Mouse (Mus musculus) kidney, postnatal 10 days (tissue): ENCODE measurements around the gene Endov.

Source experiments
- DNase-seq: peaks from one replicate; pipeline ENCODE4 v3.0.0; 2021; ENCODE audit warnings: mixed read lengths

The Endov gene

DNA sequence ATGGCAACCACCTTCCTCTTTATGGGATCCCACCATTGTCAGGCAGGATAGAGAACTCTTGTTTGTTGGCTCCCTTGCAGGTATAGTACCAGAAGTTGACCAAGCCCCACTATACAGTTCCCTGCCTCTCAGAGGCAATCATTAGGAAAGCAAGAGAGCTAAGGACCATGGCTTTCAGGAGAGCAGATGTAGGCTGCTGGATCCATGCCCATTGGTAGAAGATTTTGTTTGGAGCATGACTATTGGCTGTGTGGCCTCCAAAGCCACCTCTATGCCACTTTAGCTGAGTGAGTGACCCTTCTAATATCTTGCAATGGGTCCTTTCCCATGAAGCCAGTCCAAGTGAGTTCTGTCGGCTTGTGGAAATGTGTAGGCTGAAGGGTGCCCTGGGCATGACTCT, 28.2 kb downstream of the Endov start:
- DNase-seq: no peak

DNA sequence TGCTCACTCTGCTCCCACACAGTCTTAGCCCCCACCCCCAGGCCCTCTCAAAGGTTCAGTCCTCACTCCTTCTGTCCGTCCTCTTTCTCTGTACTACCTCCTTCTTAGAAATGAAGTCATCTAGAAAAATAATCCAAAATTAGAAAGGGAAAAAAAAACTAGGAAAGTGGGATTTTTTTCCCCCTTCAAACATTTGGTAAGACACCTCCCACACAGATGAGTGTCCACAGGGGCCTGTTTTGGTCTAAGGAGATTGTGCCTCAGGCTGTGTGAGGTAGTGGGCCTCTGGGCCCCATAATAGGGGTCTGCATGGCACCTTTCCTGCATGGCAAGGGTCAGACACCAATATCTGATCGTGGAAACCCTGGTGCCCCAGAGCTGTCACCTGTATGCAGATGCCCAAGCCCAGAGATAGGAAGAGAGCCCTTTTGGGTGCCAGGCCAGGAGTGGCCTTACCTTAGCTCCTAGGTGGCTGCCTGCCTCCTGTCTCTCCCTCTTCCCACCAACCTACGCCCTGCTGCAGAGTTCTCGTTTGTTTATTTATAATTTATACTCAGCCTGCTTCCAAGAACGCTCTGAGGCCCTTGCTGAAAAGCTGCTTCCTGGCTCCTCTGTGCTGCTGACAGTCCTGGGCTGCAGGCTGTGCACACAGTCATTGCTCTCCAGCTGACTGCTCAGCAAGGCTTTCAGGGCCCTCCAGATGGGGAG, 29.0 kb downstream of the Endov start:
- no peak for DNase-seq

DNA sequence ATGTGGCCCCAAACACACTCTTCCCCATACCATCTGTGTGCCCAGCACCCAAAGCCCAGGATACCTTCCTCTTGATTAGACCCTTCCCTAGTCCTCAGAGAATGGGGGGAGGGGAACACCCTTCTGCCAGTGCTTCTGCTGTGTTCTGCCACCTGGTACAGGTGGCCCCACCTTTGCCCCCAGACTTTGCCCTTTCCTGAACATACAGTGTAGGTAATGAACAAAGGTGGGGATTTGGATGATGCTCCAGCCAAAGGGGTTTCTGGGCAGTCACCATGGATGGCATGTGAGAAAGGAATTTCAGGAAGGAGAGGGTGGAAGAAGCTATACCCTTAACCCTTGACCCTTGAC, 29.5 kb downstream of the Endov start:
- no peak for DNase-seq

DNA sequence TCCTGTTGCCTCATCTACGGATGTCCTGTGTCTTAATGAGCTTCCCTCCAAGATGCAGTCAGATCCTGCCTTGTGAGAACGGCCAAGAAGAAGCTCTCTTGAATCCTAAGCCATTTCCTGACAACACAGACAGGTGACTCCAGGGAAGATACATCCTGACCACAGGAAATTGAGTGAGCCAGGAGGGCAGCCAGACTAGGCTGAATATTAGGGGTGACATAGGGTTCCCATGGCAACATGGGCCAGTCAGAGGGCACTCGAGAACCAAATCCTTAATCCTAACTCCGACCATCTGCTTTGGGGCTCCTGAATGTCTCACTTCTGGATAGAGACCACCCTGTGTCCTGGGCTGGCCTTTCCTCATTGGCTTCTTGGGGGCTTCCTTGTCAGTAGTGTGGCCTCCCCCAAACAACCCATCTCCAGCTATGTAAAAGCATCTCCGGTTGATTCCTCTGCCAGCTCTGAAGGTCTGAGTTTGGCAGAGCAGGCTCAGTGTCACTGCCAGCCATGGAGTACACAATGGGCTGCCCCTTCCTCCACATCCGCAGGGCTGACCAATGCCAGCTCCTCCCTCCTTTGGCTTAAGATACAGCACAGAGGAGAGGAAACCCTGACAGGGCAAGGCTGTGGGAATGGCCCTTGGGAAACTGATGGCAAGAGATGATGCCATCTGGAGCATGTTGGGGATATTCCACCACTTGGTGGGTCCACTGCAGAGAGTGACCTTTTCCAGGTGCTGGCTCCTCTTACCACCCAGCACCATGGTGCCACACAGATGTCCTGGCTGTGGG, 31.0 kb downstream of the Endov start:
- DNase-seq: no peak

DNA sequence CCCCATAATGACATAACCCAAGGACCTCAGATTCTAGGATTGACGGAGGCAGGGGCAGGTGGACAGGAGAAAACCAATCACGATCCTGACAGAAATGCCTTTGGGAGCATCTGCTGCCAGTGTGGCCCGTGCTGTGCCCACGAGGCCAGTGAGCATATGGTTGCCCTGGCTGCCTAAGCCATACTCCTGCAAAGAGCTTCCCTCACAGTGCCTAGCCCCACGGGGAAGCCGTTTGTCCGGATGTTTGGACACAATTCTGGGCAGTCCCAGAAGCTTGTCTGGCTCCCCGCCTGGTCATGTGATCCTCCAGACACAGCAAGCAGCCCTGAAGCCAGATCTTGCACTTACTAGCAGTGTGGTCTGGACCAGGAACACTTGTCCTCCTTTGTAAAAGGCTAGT, 31.6 kb downstream of the Endov start:
- DNase-seq: peak; percentile 52

DNA sequence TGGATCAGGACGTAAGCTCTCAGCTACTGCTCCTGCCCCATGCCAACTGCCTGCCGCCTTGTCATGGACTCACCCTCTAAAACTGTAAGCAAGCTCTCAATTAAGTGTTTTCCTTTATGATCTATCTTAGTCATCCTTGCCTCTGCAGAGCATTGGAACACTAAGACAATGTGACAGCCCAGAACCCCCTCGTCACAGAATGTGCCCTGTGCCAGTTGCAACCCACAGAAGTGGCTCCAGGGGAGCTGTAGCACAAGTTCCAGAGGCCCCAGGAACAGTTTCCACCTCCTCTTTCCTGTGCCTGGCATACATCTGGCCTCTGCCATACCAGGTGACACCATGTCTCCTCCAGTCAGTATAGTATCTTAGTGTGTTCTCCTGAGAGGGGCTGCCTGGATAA, 32.2 kb downstream of the Endov start:
- no peak for DNase-seq

DNA sequence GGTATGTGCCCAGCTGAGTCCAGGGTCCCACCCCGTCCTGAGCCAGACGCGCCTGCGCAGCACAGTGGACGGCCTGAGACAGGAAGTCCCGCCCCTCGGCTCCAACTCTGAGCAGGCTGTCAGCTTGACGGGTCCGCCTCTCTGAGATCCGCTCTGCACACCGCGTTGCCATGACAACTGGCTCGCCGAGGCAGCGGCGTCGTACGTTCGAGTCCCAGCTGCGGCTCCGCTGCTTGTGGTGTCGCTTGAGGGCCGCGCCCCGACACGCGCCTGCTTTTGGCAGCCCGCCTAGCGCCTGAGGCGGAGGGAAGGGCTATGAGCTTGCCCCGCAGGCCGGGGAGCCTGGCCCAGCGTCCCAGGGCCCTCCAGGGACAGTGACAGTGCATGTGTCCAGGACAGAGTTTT, 33.4 kb downstream of the Endov start:
- DNase-seq: peak; percentile 94

DNA sequence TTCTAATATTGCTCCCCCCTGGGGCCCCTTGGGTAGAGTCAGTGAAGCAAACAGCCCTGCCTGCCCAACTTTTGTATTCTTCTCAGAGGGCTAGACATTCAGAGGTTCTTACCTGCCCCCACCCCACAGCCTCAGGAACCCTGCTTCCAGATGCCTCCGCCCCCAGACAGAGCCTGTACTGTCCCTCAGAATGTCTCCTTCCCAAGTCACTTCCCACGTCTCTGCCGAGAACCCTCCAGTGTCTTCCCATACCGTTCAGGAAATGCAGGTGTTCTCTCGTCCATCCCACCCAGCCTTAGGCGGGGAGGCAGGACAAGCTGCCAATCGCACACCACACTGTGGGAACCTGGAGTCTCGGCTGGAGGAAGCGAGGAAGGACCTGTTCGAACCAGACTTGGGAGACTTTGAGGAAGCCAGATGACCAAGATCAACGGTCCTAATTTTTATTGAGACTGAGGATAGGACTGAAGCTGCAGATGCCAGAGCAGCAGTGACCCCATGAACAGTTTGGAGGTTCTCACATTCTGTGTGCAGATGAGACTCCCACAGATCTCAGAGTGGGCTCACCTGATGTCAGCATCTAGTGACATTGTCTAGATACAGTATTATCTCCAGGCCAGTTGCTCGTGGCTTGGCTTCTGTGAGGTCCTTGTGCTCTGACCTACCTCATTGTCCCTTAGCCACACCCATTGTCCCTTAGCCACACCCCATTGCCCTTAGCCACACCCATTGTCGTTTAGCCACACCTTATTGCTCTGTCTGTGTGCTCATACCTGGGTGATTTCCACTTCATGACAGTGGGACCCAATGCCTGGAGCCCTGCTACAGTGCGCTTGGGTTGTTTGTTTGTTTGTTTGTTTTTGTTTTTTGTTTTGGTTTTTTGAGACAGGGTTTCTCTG, 35.2 kb downstream of the Endov start:
- no peak for DNase-seq

DNA sequence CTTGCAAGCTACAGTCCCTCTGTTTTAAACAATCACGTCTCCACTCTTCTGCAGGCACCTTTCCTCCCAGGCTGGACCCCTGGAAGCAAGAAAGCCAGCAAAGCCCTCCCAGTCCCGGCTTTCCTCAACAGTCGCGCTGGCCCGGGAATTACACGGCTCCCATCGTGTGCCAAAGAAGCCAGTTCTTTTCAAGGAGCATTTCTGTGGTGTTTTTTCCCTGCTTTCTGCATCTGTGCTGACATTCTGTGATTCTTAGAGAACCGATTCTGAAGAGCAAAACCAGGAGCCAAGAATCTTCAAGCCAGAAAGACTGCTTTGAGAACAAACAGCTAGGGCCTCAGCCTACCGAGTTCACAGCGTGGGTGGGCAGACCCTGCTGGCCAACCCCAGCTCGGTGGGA, 37.8 kb downstream of the Endov start:
- no peak for DNase-seq

DNA sequence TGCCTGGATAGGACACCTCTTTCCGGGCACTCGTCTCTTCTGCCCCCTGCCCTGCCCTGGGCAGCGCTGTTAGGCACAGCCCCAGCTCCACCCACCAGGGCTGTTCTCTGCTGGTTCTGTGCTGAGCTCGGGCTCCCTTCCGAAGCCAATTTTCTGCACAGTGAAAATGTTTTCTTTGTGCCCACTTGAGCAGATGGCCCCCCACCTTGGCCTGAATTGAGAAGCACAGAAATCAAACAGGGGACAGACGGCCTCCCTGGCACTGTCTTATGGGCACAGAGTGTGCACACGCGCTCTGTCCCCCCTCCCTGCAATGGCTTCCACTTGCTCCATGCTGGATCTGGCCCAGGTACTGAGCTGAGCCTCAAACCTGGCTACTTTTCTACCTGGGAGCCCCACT, 41.3 kb downstream of the Endov start:
- no peak for DNase-seq

DNA sequence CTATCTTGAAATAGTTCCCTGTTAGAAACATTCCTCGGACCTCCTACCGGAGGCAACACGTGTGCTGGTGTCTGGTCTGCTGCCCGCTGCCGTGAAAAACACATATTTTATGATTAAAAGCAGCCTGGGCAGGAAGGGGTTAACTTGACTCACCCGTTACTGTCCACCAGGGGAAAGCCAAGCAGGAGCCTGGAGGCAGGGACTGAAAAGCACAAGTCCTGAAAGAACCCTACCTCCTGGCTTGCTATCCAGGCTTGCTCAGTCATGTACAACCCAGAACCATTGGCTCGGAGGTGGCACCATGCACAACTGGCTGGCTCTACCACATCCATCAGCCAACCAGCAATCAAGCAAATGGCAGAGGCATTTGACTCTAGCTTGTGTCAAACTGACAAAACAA, 42.6 kb downstream of the Endov start:
- no peak for DNase-seq

DNA sequence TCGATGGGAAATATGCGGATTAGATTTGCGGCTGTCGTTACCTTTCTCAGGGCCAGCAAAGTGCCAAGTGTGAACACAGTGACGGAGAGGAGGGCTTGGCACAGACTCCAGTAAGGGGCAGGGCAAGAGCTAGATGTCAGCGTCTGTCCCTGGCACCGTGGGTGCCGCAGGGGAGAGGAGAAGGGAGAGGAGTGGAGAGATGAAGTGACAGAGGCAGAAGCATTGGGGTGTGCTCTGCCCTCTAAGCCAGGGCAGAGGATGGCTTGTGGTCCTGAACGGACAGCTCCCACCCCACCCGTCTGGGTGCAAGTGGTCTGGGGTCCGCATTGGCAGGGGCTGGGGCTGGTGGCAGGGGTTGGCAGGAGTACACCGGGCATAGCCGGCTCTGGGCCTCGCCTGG, 48.8 kb downstream of the Endov start:
- DNase-seq: no peak

DNA sequence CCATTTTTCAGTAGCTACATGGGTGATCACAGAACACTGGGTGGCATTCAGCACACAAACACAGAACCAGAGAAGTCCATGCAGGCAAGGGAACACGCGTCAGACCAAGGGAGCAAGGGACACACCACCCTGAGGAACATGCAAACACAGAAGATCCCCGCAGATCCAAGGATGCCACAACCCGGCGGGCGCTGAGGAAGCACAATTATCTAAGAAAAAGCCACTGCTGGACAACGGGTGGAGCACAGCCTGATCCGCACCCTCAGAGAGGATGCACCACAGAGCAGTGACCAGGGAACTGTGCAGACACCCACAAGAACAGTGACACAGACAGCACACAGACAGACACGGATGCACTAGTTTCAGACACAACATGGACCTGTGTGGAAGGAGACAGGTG, 49.4 kb downstream of the Endov start:
- no peak for DNase-seq

DNA sequence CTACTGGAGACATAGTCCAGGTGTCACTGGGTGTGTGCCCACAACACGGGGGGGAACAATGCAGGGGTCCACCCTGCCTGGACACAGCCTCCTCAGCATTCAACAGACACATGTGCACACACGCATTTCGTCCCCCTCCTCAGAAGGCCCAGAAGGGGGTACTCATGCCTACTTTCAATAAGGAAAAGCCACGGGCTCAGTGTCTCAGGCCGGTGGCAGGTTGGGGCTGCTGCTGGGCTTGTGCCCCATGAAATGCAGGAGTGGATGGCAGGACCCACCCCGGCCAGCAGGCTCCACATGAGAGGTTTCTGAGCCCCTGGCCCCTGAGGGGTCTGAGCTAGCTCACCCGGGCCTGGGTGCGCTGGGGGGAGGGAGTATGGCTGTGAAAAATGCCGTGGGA, 49.9 kb downstream of the Endov start:
- DNase-seq: no peak

DNA sequence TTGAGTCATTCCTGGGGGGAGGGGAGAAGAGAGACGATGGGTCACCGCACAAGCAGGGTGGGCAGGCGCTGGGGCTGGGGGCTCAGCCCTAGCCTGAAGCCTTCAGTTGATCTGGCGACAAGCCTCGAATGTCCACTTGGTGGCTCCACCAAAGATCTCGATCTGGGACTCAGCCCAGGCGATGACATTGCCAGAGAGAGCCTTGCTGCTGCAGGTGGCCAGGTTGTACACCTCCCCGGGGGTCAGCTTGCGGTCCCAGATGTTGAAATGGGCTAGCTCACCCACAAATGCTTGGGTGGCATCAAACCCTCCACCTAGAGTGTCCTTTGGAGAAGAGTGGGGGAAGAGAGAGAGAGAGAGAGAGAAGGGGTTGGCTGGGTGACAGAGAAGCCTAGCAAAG, 51.2 kb downstream of the Endov start:
- no peak for DNase-seq

DNA sequence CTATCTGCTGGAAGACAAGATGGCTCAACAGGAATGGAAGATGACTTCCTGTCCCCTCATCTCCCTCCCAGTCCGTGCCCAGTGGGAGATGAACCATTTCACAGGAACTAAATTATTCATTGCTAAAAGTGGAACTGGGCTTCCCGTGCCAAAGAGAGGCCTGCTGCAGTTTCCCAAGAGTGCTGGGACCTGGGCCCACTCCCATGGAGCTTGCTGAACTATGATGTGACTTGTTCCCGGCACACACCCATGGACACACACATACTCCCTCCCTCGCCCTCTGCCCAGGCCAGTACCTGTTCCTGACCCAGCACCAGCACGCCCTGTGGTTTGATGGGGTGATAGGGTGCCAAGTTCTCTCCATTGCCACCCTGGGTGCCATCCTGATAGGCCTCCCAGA, 51.7 kb downstream of the Endov start:
- no peak for DNase-seq

DNA sequence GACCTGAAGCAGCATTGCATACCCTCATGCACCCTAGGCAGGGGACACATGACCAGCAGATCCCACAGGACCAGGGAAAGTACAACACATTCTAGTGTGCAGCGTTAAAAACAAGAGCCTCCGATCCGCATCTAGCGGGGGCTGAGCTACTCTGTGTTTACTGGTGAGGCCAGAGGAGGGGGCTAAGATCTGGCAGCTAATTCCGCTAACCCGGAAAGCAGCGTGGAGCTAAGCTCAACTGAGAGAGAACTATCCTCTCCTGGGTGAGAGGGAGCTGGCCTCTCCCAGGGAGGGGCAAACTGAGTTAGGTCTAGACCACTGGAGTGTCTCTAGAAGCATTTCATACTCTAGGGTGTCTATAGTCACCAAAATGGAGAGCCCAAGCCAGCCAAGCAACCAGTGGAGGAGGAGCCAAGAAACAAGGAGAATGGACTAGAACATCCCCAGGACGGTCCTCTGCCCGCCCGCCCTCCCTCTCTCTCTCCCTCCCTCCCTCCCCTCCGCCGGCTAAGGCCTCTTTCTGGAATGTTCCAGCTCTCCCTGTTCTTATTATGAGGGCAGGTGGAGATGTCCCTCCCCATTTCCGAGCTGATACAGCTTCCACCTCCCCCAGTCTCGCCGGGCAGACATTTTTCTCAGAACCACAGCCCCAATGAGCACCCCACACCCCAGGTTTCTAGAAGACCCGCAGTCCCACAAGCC, 52.8 kb downstream of the Endov start:
- no peak for DNase-seq

DNA sequence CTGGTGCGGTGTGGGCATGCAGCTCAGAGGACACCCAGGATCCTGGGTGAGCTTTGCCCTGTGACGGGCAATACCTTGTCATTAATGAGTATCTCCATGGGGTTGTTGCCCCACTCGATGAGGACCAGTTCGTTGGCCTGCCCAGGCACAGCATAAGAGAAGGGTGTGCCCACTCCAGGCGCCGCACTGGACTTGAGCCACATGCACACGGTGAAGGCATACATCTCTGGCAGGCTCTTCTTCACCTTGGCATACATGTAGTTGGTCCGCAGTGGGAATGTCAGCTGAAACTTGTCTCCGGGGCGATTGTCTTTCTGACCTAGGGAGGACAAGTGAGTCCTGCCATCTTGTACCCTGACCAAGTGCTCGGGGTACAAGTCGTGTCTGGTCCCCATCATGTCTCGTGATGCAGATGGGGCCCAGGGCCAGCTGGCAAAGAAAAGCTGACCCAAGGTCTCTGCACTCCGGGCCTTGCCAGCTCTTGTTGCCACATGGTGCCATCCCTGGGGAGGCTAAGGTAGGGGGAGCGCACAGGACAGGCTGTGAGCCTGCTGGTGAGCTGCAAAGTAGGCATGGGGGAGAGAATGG, 53.5 kb downstream of the Endov start:
- DNase-seq: no peak

DNA sequence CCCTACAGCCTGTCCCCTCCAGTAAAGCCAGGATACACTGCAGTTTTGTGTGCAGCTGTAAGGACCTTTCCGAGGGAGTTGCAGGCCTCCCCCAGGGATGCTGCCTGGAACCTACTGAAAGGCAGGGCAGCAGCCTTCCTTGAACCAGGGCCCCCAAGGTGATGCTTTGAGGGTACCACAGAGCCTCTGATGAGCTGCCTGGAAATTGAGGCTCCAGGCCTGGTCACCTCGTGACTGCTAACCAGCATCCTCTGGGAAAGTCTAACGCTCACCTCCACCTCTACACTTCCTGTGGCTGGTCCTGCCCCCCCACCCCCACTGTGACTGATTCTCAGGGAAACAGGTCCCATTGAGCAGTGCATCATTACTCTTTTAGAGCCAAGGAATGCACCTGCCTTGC, 54.1 kb downstream of the Endov start:
- no peak for DNase-seq

DNA sequence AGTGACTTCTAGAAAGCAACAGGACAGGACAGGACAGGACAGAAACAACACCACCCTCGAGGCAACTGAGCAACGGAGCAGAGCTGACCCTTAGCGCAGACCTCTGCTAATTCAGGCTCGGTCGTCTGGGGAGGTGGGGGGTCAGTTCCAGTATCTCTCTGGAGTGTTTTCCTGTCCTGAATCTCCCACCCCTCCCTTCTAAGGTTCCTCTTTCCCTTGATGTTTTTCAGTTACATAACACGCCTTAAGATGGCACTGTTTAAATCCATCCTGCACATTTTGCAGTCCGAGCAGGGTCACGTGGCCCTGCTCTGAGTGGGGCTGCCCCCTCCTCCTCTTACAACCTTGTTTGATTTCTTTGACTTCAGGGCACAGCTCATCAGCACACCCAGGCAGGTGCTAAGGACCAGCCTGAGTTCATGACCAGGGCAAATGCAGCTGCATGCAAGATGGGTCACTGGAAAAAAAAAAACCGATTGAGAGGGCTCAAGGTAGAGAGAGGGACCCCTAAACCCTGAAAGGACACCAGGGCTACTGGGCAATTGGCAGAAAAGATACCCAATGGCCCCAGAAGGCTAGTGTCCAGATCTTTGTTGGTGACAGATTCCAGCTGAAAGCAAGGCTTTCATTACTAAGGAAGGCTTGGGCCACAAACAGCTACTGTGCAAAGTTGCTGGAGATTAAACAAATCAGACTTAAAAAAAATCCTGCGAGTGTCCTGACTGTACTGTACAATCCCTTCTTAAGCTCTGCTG, 54.8 kb downstream of the Endov start:
- DNase-seq: no peak

DNA sequence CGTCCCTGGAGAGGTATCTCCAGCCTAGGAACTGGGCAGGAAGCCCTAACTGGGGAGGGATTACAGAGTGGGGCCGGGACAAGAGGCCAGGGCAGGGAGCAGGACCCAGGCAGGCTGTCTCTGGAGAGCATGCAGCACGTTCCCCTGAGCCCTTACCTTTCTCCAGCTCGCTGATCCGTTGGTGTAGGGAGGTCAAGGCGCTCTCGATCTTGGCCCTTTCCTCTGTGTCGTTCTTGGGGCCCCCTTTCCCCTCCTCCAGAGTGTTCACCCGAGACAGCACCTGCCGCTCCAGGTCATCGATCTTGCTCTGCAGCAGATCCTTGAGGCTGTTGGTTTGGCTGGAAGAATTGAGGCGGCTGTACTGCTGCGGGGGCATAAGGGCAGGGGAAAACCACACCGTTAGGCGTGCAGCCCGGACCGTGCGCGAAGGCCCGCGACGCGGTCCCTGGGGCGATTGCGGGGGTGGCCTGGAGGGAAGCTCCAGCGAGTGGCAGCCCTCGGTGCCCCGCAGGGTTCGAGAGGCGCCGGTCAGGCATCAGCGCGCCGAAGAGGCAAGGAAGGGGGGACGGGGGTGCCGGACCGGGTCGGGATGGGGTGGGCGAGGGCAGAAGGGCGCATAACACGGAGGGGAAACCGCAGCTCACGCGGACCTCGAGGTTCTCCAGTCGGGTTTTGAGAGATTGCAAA, 55.5 kb downstream of the Endov start:
- peak; percentile 31 for DNase-seq
